In the genomic region with DNA sequence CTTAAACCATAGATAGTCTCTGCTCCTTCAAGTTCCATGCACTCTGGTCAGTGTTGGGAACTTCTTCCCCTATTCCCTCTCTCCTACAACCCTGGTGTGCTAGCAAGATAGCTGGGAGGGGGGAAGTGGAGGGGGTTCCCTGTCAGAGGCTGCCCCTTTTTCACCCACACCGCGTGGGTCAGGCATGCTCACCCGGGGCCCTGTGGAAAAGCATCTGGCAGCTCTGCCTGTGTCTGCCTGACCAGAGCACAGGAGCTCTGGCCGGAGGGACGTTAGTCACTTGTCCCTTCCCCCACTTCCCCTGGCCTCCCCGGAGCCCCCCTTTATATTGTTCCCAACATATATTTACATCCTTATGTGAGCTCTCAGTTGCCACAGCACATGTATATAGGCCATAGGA, we compare ENCODE assay signal across 25 mouse cellular contexts.
DNase-seq lines count a peak whose midpoint lies in the region; ATAC-seq lines count a peak whose summit lies in the region.
"Had no signal": no experiment of that assay in that cellular context is flagged by ENCODE, and none has a peak within 500 bp of the region (broad histone marks: within the 10 kb centered on the region; RNA-seq: fewer than 3 reads in every experiment).

No protein-coding gene starts in this region.

- H3K36me3 ChIP-seq in embryonic facial prominence, embryonic 12.5 days: no peaks in the 10 kb centered on the region
- no peaks in the 10 kb centered on the region for H3K36me3 ChIP-seq in embryonic facial prominence, embryonic 10.5 days (replicated peaks)
- H3K36me3 ChIP-seq: forebrain, embryonic 12.5 days; forebrain, embryonic 15.5 days; G1E had no signal

- no peaks in the 10 kb centered on the region for H3K9me3 ChIP-seq in embryonic facial prominence, embryonic 12.5 days
- no peaks in the 10 kb centered on the region for H3K9me3 ChIP-seq in embryonic facial prominence, embryonic 10.5 days
- H3K9me3 ChIP-seq: forebrain, embryonic 12.5 days; forebrain, embryonic 15.5 days; G1E had no signal

- 0 out of 2 replicates have a peak, but pooled peaks have one; percentile 56 for ATAC-seq in embryonic facial prominence, embryonic 12.5 days (ENCODE audit: insufficient number of reproducible peaks, insufficient read depth, low FRiP score, low TSS enrichment)
- ATAC-seq: activated CD4-positive, CD25-positive, alpha-beta regulatory T cell, adult 4 months; CD4-positive, CD25-positive, alpha-beta regulatory T cell, adult 4 months; forebrain, embryonic 15.5 days; forebrain, postnatal 0 days; Patski had no signal

- H3K4me2 ChIP-seq in embryonic facial prominence, embryonic 12.5 days (replicated peaks): no peak overlapping the region
- H3K4me2 ChIP-seq: forebrain, embryonic 12.5 days; forebrain, embryonic 15.5 days had no signal

- no peaks in the 10 kb centered on the region for H3K27me3 ChIP-seq in embryonic facial prominence, embryonic 12.5 days
- H3K27me3 ChIP-seq in embryonic facial prominence, embryonic 10.5 days (replicated peaks; ENCODE audit: low read depth, poor library complexity, severe bottlenecking): no peaks in the 10 kb centered on the region
- H3K27me3 ChIP-seq: CH12.LX; forebrain, embryonic 12.5 days; forebrain, embryonic 15.5 days; Patski had no signal

- H3K9ac ChIP-seq in embryonic facial prominence, embryonic 12.5 days: no peak overlapping the region
- H3K9ac ChIP-seq: forebrain, embryonic 12.5 days; forebrain, embryonic 15.5 days; forebrain, postnatal 0 days had no signal

- no peaks in the 10 kb centered on the region for H3K4me1 ChIP-seq in embryonic facial prominence, embryonic 12.5 days
- H3K4me1 ChIP-seq in embryonic facial prominence, embryonic 10.5 days: no peaks in the 10 kb centered on the region
- H3K4me1 ChIP-seq: forebrain, embryonic 12.5 days; forebrain, embryonic 15.5 days had no signal

- no peak overlapping the region for H3K4me3 ChIP-seq in embryonic facial prominence, embryonic 12.5 days
- no peak overlapping the region for H3K4me3 ChIP-seq in embryonic facial prominence, embryonic 10.5 days
- H3K4me3 ChIP-seq: forebrain, embryonic 12.5 days; forebrain, embryonic 15.5 days had no signal

- 75% methylated on average over 6 of the region's 6 CpGs for WGBS in embryonic facial prominence, embryonic 12.5 days
- WGBS in embryonic facial prominence, embryonic 10.5 days: 77% methylated on average over 6 of the region's 6 CpGs

- no peak for DNase-seq in embryonic facial prominence, embryonic 10.5 days (ENCODE audit: low spot score)
- peak; percentile 4 for DNase-seq in gastrocnemius, postnatal 25 days
- DNase-seq in gastrocnemius, postnatal 10 days: no peak
- DNase-seq in lung, postnatal 14 days: peak; percentile 0
- no peak for DNase-seq in lung, postnatal 4 days
- DNase-seq in thymus, postnatal 4 days: peak; percentile 3
- DNase-seq in thymus, postnatal 10 days (ENCODE audit: low spot score in 2 of 2): no peak
- DNase-seq: adrenal gland, adult 8-10 months; adrenal gland, postnatal 14 days; adrenal gland, postnatal 36 days; B cell, adult 2 months; cerebellum, adult 11-12 months; cerebellum, adult 2 months; cerebellum, adult 9-10 months; cerebellum, postnatal 10 days; cerebellum, postnatal 25 days; forebrain, postnatal 0 days had no signal

- H3K27ac ChIP-seq in embryonic facial prominence, embryonic 12.5 days: no peak overlapping the region
- H3K27ac ChIP-seq in embryonic facial prominence, embryonic 10.5 days (replicated peaks): no peak overlapping the region
- H3K27ac ChIP-seq: forebrain, embryonic 12.5 days; forebrain, embryonic 15.5 days had no signal

Comparison
In these comparisons a context has a peak if more than half of its experiments do, and no peak if none do; other contexts are left out.
1. DNase-seq: peak in gastrocnemius, postnatal 25 days (single experiment), lung, postnatal 14 days (single experiment) and thymus, postnatal 4 days (single experiment); none in embryonic facial prominence, embryonic 10.5 days (single experiment), gastrocnemius, postnatal 10 days (single experiment), lung, postnatal 4 days (0 of 2) and thymus, postnatal 10 days (0 of 2).